Mouse (Mus musculus) cerebellum, postnatal 25 days (tissue): ENCODE results near the gene Dvl2.

Experiments used
- DNase-seq, 2 experiments: peaks; one replicate each; pipeline ENCODE4 v3.0.0; 2021; ENCODE audit warnings: mixed read lengths in 2 of 2

Dvl2 gene

DNA sequence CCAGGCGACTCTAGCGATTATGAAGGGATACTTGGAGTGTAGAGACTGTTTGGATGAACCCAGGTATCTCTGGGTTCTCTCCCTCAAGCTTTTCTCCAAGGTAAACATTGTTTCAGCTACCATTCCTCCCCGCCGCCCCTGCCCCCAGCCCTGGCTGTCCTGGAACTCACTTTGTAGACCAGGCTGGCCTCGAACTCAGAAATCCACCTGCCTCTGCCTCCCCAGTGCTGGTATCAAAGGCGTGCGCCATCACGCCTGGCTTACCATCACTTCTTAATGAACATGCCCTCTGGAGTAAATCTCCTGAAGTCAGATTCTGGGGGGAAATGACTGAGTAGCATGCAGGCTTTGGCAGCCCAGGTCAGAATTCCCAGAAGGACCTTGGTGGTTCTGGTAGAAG, 18.2 kb upstream of the Dvl2 start, which contains the start of gene Elp5:
TSS of gene Elp5 (minus strand) at position 293 of the 400 bp plus-strand sequence.
- no peak for DNase-seq

DNA sequence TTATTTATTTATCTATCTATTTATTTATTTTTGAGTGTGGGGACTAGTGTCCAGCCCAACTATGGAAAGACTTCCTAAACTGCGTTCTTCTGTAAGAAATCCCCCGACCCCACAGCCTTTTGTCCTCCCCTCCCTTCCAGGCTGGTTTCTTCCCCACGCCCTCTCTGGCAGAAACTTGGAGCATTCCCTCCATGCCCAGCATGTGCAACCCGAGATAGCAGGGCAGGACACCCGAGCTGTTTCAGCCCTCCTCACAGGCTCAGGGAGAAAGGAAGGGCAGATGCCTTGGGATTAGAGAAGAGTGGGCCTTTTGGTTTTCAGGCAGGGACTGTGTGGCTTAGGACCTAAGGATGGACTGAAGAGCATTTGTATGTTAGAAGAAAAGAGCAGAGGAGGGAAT, 17.5 kb upstream of the Dvl2 start:
- DNase-seq, result no peak

DNA sequence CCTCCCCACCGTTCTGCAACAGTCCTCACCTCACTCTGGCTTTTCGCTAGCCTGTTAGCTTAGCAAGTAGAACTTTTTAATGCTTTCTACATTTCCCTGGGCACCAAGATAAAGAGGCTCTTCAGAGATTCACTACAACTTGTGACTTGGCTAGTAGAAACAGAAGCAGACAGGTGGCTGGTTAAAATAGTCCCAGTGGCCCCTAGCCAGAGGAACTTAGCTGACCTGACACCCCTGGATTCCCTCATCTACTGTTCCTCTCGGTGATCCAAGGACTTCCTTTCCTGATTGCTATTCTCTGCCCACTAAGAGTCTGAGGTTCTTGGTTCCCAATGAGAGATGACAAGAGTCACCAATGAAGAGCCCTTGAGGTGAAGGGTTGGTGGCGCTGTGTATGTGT, 17.0 kb upstream of the Dvl2 start:
- no peak for DNase-seq

DNA sequence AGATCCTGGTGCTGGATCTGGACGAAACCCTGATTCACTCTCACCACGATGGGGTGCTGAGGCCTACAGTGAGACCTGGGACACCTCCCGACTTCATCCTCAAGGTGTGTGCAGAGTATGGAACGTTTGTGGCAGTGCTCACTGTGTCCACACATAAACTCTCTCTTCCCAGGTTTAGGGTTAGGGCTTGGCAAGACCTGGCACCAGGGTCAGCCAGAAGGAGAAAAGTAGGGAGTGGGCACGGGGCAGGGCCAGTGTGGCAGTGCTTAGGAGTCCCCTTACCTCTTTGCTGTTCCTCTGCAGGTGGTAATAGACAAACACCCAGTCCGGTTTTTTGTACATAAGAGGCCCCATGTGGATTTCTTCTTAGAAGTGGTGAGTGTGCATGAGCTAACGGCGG, 16.0 kb upstream of the Dvl2 start:
- no peak for DNase-seq

DNA sequence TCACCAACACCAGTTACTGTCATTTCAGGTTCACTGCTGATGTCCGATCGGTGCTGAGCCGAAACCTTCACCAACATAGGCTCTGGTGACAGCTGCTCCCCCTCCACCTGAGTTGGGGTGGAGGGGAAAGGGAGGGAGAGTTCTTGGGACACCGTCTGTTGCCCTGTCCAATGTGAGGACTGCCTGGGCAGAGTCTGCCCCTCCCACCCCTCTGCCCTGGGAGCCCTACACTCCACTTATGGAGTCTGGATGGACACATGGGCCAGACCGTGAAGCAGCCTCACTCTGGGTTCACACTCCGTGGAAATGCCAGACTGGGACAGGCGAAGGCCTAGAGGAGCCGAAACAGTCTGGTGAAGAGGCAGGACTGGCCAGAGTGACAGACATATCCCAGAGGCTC, 10.4 kb upstream of the Dvl2 start:
- peak in 1 of 2 experiments; percentile 25 for DNase-seq

DNA sequence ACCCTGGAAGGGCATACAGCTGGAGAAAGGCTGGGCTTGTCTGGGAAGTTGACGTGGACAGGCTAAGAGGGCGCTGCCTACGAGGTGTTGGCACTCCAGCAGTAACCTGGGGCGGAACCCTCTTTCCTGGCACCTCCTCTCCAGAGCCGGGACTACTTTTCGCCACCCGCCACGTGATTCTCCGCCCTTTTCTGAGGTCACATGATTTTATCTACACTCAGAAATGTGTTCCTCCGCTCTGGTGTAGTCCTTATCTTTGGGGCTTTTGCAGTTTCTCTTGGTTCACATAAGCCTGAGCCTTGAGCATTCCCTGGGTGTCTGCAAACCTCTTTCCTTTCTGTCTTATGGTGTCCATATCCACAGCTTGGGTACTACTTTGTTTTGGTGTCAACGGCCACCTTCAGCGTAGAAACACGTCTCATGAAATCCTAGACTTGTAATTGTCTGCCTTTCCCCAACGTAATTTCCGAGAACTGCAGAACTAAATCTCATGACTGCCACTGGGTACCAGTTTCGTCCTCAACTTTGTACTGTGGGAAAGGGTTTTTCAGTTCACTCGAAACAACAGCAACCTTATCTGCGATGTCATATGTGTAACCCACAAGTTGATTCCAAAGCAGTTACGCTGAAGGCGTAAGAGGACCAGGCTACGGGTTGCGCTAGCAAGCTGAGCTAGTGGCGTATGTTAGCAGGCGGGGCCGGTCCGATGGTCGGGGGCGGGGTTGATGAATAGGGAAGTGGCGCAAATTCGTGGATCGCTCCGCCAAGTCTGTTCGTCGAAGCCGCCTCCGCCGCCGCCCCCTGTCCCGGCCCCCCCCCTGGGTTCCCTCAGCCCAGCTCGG, 9.3 kb upstream of the Dvl2 start, which contains the start of gene Gabarap:
TSS of gene Gabarap (plus strand) at position 294 of the 842 bp plus-strand sequence.
- DNase-seq, result peak; percentile 97

DNA sequence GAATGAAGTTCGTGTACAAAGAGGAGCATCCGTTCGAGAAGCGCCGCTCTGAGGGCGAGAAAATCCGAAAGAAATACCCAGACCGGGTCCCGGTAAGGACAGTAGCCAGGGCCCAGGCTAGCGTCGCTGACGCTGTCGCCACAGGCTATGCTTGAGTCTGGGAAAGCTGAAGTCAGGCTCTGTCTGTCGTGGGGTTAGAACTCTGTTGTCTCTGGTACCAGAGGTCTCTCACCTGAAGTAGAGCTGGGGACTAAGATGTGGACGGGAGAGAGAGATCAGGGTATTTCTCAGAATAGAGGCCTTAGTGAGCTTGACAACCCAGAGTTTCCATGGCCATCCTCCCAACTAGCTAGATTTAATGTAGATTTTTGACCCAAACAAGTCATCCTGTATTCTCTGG, 8.7 kb upstream of the Dvl2 start:
- DNase-seq, result no peak

DNA sequence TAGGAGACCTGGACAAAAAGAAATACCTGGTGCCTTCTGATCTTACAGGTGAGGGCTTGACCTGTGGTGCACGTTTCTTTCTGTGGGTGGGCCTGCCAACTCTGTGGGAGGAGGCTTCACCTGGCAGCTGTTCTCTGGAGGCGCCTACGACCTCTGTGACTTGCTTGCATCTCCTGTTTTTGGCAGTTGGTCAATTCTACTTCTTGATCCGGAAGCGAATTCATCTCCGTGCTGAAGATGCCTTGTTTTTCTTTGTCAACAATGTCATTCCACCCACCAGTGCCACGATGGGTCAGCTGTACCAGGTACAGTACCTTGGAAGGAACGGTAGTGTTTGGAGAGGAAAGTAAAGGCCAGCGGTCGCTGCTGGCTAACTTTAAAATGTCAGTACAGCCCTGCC, 8.0 kb upstream of the Dvl2 start:
- peak in 1 of 2 experiments; percentile 25 for DNase-seq

DNA sequence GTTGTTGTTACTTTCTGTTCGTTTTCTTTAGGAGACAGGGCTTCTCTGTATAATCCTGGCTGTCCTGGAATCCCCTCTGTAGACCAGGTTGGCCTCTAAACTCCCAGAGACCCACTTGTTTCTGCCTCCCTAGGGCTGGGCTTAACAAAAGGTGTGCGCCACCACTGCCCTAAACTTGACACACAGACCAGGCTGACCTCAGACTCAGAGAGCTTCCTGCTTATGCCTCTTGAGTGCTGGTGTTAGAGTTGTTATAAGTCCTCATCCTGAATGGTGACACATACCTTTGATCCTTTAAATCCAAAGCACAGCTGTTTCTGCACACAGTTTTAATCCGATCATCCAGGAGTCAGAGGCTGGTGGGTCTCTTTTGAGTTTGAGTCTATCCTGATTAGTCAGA, 7.5 kb upstream of the Dvl2 start:
- DNase-seq, result no peak

DNA sequence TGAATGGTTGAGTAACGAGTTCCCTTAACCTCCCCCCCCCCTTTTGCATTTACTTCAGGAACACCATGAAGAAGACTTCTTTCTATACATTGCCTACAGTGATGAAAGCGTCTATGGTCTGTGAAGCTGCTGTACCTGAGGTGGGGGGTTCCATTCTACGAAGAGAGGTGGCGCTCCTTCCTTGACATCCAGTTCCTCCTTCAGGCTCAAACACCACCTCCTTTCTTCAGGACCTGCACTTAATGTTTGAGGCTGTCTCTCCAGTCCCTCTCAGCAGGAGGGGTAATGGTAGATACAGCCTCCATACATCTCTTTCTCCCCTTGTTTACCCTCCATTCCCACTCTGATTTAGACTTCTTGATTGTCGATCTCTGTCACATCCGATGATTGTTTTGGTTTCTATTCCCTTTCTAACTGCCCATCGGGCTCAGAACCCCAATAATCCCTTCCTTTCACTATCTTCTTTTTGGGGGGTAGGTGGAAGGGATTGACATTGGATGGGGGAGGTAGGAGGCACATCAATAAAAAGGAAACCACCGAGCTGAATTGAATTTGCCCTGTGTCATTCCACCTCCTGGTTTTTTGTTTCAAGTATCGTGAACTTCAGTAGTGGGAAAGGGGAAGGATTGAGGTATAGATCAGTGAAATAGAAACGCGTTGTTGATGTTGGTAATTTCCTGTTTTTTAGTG, 5.8 kb upstream of the Dvl2 start:
- no peak for DNase-seq

DNA sequence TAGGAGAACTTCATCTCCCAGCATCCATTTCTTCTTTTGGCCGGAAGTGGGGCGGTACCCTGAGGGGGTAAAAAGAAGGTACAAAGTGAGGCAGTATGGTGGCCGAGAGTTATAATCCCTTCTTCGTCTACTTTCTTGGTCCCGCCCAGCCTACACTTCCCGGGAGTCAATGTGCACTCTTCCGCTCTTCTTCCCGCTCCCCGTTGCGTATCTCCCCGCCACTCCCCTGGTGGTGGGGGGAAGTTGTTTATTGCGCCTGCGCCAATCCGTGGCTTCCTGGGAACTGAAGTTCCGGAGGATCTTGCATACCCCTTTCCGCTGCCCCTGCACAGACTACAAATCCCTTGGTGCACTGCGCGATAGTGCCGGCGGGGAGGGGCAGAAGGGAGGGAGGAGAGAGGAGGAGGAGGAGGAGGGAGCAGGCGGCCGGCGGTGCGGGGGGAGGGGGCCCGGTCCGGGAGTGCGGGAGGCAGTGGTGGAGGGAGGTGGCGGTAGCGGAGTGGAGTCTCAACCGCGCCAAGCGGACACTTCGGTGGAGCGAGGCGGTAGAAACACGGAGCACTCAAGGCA, 4.9 kb upstream of the Dvl2 start, which contains the start of gene Phf23:
TSS of gene Phf23 (plus strand) at position 387 of the 570 bp plus-strand sequence.
- peak; percentile 93 to 97 for DNase-seq

DNA sequence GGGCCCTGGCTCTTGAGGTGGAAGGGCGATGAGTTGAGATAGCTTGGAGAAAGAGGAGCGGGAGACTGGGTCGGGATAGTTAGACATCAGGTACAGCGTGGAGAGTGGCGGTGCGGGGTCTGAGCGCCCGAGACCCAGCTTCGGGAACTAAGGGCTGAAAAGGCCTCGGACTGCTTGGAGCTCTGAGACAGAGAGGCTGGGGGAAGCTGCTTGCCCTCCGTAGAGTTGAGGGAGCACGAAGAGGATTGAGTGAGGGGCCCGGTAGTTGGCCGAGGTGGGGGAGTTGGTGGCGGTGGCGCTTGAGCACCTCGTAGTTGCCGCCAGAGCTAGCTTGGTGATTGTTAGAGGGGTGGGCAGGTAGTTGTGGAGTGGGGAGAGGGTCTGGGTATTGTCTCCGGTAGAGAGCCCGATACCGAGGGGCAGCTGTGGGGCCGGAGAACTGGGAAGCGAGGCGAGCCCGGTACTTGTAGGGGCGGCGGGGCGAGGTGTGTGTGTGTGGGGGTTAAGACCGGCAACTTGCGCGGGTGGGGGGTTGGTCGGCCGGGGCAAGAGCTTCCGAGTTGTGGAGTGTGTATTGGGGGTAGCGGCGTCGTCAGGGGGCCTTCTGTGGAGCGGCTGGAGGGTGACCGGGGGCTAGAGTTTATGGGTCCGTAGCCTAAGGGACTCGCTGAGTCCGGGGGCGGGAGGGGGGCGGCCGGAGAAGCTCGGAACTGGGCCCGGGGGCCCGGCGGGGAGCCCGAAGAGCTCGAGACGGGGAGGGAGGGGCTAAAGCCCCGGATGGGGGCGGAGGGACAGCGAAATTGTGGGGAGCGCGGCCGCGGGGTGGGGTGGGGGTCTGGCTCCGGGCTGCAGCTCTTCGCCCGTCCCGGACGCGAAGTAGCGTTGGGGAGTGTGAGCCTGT, 4.0 kb upstream of the Dvl2 start:
- peak in 1 of 2 experiments; percentile 76 for DNase-seq

DNA sequence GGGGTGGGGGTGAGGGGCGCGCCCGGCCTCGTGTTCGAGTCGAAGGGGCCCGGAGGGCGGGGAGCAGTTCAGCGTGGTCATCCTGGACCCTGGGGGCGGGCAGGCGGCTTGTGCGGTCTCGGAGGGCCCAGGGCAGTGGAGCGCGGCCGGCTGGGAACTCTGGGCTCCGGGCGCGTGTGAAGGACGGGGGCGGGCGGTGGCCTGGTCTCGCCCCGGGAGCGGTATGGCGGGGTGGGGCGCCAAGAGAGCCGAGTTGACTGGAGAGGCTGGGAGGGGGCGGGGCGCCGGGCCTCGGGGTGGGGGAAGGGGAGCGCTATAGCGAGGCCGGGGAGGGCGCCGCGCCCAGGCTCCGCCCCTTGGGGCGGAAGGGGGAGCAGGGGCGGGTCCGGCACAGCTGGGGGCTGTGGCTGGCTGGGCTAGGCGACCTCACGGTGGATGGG, 3.3 kb upstream of the Dvl2 start:
- peak; percentile 79 to 90 for DNase-seq

DNA sequence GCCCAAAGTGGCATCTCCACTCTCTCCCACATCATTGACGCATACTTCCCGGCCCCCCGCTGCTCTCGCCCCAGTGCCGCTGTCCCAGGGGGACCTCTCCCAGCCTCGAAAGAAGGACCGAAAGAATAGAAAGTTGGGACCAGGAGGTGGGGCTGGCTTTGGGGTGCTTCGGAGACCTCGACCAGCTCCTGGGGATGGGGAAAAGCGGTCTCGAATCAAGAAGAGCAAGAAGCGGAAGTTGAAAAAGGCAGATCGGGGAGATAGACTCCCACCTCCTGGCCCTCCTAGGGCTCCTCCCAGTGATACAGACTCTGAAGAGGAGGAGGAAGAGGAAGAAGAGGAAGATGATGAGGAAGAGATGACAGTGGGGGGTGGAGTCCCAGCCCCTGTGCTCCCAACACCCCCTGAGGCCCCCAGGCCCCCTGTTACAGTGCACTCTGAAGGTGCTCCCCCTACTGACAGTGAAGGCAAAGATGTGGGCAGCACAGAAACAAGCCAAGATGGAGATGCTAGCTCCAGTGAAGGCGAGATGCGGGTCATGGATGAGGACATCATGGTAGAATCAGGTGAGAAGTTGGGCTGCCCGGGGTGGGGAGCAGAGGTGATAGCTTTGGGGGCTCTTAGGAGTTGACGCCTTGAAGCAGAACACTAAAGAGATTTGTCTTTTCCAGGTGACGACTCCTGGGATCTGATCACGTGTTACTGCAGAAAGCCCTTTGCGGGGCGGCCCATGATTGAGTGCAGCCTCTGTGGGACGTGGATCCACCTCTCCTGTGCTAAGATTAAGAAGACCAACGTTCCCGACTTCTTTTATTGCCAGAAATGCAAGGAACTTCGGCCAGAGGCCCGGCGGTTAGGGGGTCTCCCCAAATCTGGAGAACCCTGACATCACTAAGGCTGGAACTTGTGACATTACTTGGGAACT, 1.6 kb upstream of the Dvl2 start:
- peak in 1 of 2 experiments; percentile 50 for DNase-seq

DNA sequence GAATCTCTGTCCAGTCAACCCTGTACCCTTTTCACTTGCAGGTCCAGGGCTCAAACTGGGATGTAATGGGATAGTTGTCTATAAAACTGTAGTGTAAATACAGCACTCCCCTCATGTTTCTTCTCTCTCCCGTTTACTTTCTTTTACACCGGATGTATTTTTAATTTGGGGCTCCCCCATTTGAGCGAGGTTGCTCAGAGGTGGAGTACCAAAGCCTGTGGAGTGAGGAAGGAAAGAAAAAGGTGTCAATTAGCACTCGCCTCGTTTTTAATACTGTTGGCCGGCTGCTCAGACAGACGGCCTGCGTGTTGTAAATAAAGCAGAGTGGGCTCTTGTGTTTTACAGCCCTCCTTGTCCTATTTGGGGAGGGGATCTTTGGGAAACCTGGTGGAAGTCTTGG, 729 bp upstream of the Dvl2 start:
- DNase-seq, result no peak

DNA sequence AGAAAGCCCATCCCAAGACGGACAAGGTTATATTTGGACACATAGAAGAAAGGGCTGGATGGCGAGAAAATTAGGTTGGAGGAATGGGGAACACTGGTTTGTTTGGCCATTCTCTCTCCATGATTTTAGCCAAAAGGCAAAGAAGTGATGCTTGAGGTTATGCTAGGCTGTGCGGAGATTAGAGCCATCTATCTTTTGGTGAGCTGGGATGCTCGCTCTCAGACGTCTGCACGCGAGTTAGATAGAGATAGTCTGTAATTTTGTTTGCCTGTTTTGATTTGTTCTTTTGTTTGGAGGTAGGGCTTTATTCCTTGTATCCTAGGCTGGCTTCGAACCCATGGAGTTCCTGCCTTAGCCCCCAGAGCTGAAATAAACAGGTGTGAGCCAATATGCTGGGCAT, 764 bp downstream of the Dvl2 start:
- DNase-seq, result no peak

DNA sequence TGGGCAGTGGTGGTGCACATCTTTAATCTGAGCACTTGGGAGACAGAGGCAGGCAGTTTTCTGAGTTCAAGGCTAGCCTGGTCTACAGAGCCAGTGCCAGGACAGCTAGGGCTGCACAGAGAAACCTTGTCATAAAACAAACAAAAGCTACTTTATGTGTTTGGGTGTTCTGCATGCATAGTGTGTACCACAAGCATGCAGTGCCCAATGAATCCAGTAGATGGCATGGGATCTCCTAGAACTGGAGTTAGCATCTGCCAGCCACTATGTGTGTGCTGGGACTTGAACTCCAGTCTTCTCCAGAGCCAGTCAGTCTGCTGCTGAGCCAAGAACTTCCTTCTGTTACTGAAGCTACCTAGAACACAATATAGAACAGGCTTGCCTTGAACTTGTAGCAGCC, 1.5 kb downstream of the Dvl2 start:
- peak in 1 of 2 experiments; percentile 67 for DNase-seq

DNA sequence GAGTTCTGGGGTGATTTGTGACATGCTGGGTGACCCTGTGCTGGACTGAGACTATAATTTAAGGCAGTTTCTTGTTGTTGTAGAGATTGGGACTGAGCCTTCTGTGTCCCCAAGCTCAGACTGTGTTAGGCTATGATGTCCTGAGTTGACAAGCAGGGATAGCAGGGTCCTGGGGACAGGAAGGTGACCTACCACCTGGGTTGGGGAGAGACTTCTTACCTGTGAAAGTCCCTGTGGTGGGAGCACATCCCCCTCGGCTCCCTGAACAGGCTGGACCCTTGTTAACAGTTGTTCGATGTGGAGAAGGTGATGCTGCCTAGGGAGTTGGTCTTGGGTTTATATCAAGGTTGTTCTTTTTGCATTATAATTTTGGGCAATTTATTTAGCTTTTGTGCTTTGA, 2.1 kb downstream of the Dvl2 start:
- no peak for DNase-seq

DNA sequence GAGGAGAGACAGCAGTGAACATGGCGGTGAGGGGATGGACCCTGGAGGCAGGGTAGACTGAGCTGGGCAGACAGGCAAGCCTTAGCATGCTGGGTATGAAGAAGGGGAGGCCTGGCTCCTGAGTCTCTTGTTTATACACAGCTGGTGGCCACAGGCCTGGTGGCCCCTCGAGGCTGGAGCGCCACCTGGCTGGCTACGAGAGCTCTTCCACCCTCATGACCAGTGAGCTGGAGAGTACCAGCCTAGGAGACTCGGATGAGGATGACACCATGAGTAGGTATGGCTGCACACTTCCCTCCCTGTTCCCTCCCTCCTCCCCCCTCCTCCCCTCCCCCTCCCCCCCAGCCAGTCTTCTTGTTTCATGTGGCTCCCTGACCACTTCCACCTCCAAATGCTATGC, 5.1 kb downstream of the Dvl2 start:
- DNase-seq, result no peak

DNA sequence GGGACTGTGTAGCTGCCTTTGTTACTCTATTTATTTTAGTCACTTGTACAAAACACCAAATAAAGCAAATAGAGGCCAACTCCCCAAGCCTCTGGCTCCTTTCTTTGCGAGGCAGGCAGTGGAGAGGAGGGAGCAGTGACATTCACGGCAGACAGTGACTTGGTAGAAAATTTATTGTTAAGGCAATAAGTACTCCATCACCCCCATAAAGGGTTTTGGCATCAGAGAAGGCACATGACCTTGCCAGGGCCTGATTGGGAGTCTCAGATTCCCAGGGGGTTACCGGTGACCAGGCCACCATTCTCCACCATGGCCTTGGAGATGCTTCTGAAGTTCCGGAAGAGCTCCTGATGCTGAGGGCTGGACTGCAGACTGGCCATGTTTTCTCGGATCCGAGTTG, 9.6 kb downstream of the Dvl2 start:
- no peak for DNase-seq

DNA sequence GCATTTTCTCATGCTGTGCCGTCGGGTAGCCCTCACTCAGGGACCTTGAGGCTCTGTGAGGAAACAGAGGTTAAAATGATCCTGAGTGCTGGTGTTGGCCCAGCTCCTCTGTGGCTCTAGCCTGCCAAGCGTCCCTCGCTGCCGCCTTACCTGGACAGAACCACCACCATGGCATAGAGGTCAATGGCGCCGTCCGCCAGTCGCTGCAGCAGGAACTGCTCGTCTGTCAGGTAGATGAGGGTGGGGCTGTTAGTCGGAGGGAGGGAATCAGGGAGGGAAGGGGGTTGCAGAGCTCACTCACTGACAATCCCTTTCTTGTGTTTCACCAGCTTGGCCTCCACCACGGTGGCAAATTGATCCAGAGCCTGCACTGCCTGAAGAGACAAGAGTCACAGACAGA, 10.2 kb downstream of the Dvl2 start:
- no peak for DNase-seq
